8 mouse cellular contexts compared by ENCODE assay signal in genomic region chr11:58978706-58979030, GRCm38 (mm10). TPM values are rescaled to one million over a fixed set of nuclear protein-coding genes. Genes with fewer than 3 reads are reported as not detected.
A peak's percentile ranks its signal among the peaks of the same experiment; 100 is the strongest.
DNase-seq lines count a peak whose midpoint lies in the region; ATAC-seq and TF ChIP-seq lines count a peak whose summit lies in the region.

No protein-coding gene starts in this region.

- peak overlapping the region; percentile 84 for H3K27ac ChIP-seq in kidney, adult 2 months (ENCODE audit: insufficient read depth, low read depth, low read length)
- peak overlapping the region; percentile 70 for H3K27ac ChIP-seq in brown adipose tissue, adult 24 weeks (replicated peaks; ENCODE audit: low read depth, low read length)
- H3K27ac ChIP-seq in intestine, embryonic 14.5 days (ENCODE audit: low read depth) = peak overlapping the region; percentile 72; the same call in 1 of the 2 replicates
- no peak overlapping the region for H3K27ac ChIP-seq in midbrain, embryonic 16.5 days (ENCODE audit: low read length)

- H3K9me3 ChIP-seq in intestine, embryonic 14.5 days (ENCODE audit: control insufficient read depth, low read length) = no peaks in the 10 kb centered on the region
- no peaks in the 10 kb centered on the region for H3K9me3 ChIP-seq in midbrain, embryonic 16.5 days (replicated peaks; ENCODE audit: control insufficient read depth, low read length, poor library complexity, severe bottlenecking)

- TF ChIP-seq POLR2A in kidney, adult 2 months (IDR thresholded peaks at IDR 0.05; ENCODE audit: low read depth, low read length) = no peak

- intact Hi-C loops in left cerebral cortex, postnatal 36 days (cut with DNase I) = loop anchor here (2.0 kb wide), 1 partner anchor 18 kb away; no protein-coding TSS in a partner anchor

- DNase-seq in kidney, adult 2 months = peak; percentile 69
- DNase-seq in kidney, postnatal 10 days = no peak
- DNase-seq in intestine, embryonic 14.5 days (ENCODE audit: low spot score) = no peak
- DNase-seq in cerebellum, postnatal 10 days = no peak
- DNase-seq in adrenal gland, adult 8-10 months = no peak
- no peak for DNase-seq in left cerebral cortex, postnatal 36 days (ENCODE audit: low spot score in 2 of 2)

- no peaks in the 10 kb centered on the region for H3K27me3 ChIP-seq in kidney, adult 2 months (replicated peaks; ENCODE audit: control insufficient read depth, insufficient read depth, low read length)
- H3K27me3 ChIP-seq in intestine, embryonic 14.5 days (replicated peaks; ENCODE audit: control insufficient read depth, insufficient read depth, low read length) = no peaks in the 10 kb centered on the region
- no peaks in the 10 kb centered on the region for H3K27me3 ChIP-seq in midbrain, embryonic 16.5 days (ENCODE audit: control insufficient read depth, insufficient read depth, low read depth, low read length)

- H3K4me2 ChIP-seq in intestine, embryonic 14.5 days (ENCODE audit: low read length) = peak overlapping the region; percentile 98
- H3K4me2 ChIP-seq in midbrain, embryonic 16.5 days (ENCODE audit: low read length) = peak overlapping the region; percentile 98

- peaks cover 15% of the 10 kb centered on the region; the same call in 1 of the 2 replicates for H3K4me1 ChIP-seq in kidney, adult 2 months (ENCODE audit: control insufficient read depth, insufficient read depth, low read length)
- peaks cover 14% of the 10 kb centered on the region for H3K4me1 ChIP-seq in brown adipose tissue, adult 24 weeks (ENCODE audit: control insufficient read depth, insufficient read depth, insufficient read length, low read length)
- peaks cover 24% of the 10 kb centered on the region for H3K4me1 ChIP-seq in intestine, embryonic 14.5 days (replicated peaks; ENCODE audit: control insufficient read depth, insufficient read depth, low read length)
- peaks cover 49% of the 10 kb centered on the region for H3K4me1 ChIP-seq in midbrain, embryonic 16.5 days (ENCODE audit: control insufficient read depth, insufficient read depth, low read length)

- peak overlapping the region; percentile 94 for H3K4me3 ChIP-seq in kidney, adult 2 months (ENCODE audit: insufficient read depth, low read depth, low read length)
- peak overlapping the region; percentile 86 for H3K4me3 ChIP-seq in brown adipose tissue, adult 24 weeks (ENCODE audit: insufficient read depth, low read depth, low read length)
- H3K4me3 ChIP-seq in intestine, embryonic 14.5 days (ENCODE audit: low read depth, low read length) = peak overlapping the region; percentile 95
- peak overlapping the region; percentile 97 for H3K4me3 ChIP-seq in midbrain, embryonic 16.5 days (ENCODE audit: low read depth, low read length)

- H3K36me3 ChIP-seq in kidney, adult 2 months (ENCODE audit: control insufficient read depth, insufficient read depth, low read length) = no peaks in the 10 kb centered on the region; the same call in 1 of the 2 replicates
- H3K36me3 ChIP-seq in intestine, embryonic 14.5 days (ENCODE audit: control insufficient read depth, insufficient read depth, low read length) = peaks cover 19% of the 10 kb centered on the region
- peaks cover 12% of the 10 kb centered on the region for H3K36me3 ChIP-seq in midbrain, embryonic 16.5 days (ENCODE audit: control insufficient read depth, insufficient read depth, low read length)

- ATAC-seq in intestine, embryonic 14.5 days (replicated peaks; ENCODE audit: low FRiP score, low TSS enrichment, low read depth) = no peak
- no peak; the same call in 1 of the 2 replicates for ATAC-seq in midbrain, embryonic 16.5 days

- no peak for TF ChIP-seq CTCF in kidney, adult 2 months (conservative IDR thresholded peaks at IDR 0.05; ENCODE audit: insufficient read depth, insufficient read length, low read depth, low read length)

- 2% methylated on average over 5 of the region's 5 CpGs for WGBS in kidney, adult 2 months
- WGBS in intestine, embryonic 14.5 days = 4% methylated on average over 5 of the region's 5 CpGs
- WGBS in midbrain, embryonic 16.5 days = 5% methylated on average over 5 of the region's 5 CpGs

- H3K9ac ChIP-seq in intestine, embryonic 14.5 days (ENCODE audit: low read length) = peak overlapping the region; percentile 80
- peak overlapping the region; percentile 92 for H3K9ac ChIP-seq in midbrain, embryonic 16.5 days (ENCODE audit: low read depth, low read length)

RNA-seq across cellular contexts. Expression of gene Trim11, which starts 0.8 kb away (rescaled TPM):
- 19.4 and 20.7 TPM in 2 replicates for polyA plus RNA-seq in kidney, adult 2 months (2012; rRNA removed)
- 3.8 and 4.8 TPM in 2 replicates for polyA plus RNA-seq in brown adipose tissue, adult 24 weeks (2012; ENCODE audit: insufficient read depth, insufficient read length, missing spikeins)
- polyA plus RNA-seq in intestine, embryonic 14.5 days (2014; fragmentation: Nextera tagmentation; extraction: Ambion mirVana) = 16.5 and 19.6 TPM in 2 replicates
- 19.5 and 22.3 TPM in 2 replicates for polyA plus RNA-seq in midbrain, embryonic 16.5 days (2015; fragmentation: Nextera tagmentation; extraction: Ambion mirVana)
- total RNA-seq in adrenal gland, adult 8-10 months (2022) = 10 to 100 TPM; 23.2 to 38.7 (median 31.3) TPM
- 10 to 100 TPM; 21.0 to 24.9 TPM for total RNA-seq in left cerebral cortex, postnatal 36 days (2021)

RNA-seq across cellular contexts. Expression of gene Hist3h2a, which starts 24.2 kb away (rescaled TPM):
- polyA plus RNA-seq in kidney, adult 2 months (2012; rRNA removed) = 29.0 and 29.5 TPM in 2 replicates
- polyA plus RNA-seq in brown adipose tissue, adult 24 weeks (2012; ENCODE audit: insufficient read depth, insufficient read length, missing spikeins) = 8.2 and 12.4 TPM in 2 replicates
- 28.7 and 30.3 TPM in 2 replicates for polyA plus RNA-seq in intestine, embryonic 14.5 days (2014; fragmentation: Nextera tagmentation; extraction: Ambion mirVana)
- polyA plus RNA-seq in midbrain, embryonic 16.5 days (2015; fragmentation: Nextera tagmentation; extraction: Ambion mirVana) = 107 and 115 TPM in 2 replicates
- 10 to 100 TPM; 18.8 to 28.5 (median 26.2) TPM for total RNA-seq in adrenal gland, adult 8-10 months (2022)
- 10 to 100 TPM; 60.9 to 64.1 TPM for total RNA-seq in left cerebral cortex, postnatal 36 days (2021)

RNA-seq across cellular contexts. Expression of gene Trim17, which starts 24.2 kb away (rescaled TPM):
- 0.34 and 0.48 TPM in 2 replicates for polyA plus RNA-seq in kidney, adult 2 months (2012; rRNA removed)
- not detected in 2 replicates for polyA plus RNA-seq in brown adipose tissue, adult 24 weeks (2012; ENCODE audit: insufficient read depth, insufficient read length, missing spikeins)
- polyA plus RNA-seq in intestine, embryonic 14.5 days (2014; fragmentation: Nextera tagmentation; extraction: Ambion mirVana) = 0.24 and 0.28 TPM in 2 replicates
- polyA plus RNA-seq in midbrain, embryonic 16.5 days (2015; fragmentation: Nextera tagmentation; extraction: Ambion mirVana) = 1.3 and 2.1 TPM in 2 replicates
- total RNA-seq in adrenal gland, adult 8-10 months (2022) = under 1 TPM; 0.21 to 0.59 (median 0.46) TPM
- 1 to 10 TPM; 4.8 to 5.7 TPM for total RNA-seq in left cerebral cortex, postnatal 36 days (2021)

RNA-seq across cellular contexts. Expression of gene Hist3h2ba, which starts 29.9 kb away (rescaled TPM):
- 3.0 and 5.3 TPM in 2 replicates for polyA plus RNA-seq in kidney, adult 2 months (2012; rRNA removed)
- not detected in 2 replicates for polyA plus RNA-seq in brown adipose tissue, adult 24 weeks (2012; ENCODE audit: insufficient read depth, insufficient read length, missing spikeins)
- 24.9 and 26.3 TPM in 2 replicates for polyA plus RNA-seq in intestine, embryonic 14.5 days (2014; fragmentation: Nextera tagmentation; extraction: Ambion mirVana)
- polyA plus RNA-seq in midbrain, embryonic 16.5 days (2015; fragmentation: Nextera tagmentation; extraction: Ambion mirVana) = 345 and 399 TPM in 2 replicates
- 10 to 100 TPM in 2 of 4 experiments, 1 to 10 TPM in 2; 3.3 to 12.2 (median 7.8) TPM for total RNA-seq in adrenal gland, adult 8-10 months (2022)
- total RNA-seq in left cerebral cortex, postnatal 36 days (2021) = 100 to 1,000 TPM; 103 to 124 TPM

RNA-seq across cellular contexts. Expression of gene Rnf187, which starts 40.0 kb away (rescaled TPM):
- 251 and 307 TPM in 2 replicates for polyA plus RNA-seq in kidney, adult 2 months (2012; rRNA removed)
- polyA plus RNA-seq in brown adipose tissue, adult 24 weeks (2012; ENCODE audit: insufficient read depth, insufficient read length, missing spikeins) = 76.4 and 79.9 TPM in 2 replicates
- 240 and 258 TPM in 2 replicates for polyA plus RNA-seq in intestine, embryonic 14.5 days (2014; fragmentation: Nextera tagmentation; extraction: Ambion mirVana)
- 550 and 556 TPM in 2 replicates for polyA plus RNA-seq in midbrain, embryonic 16.5 days (2015; fragmentation: Nextera tagmentation; extraction: Ambion mirVana)
- 100 to 1,000 TPM; 179 to 200 (median 190) TPM for total RNA-seq in adrenal gland, adult 8-10 months (2022)
- total RNA-seq in left cerebral cortex, postnatal 36 days (2021) = 100 to 1,000 TPM; 450 to 542 TPM
